Mouse (Mus musculus) adipocyte (in vitro differentiated cells): ENCODE data around the gene Smagp.

Source experiments
- DNase-seq: peaks from one replicate; pipeline ENCODE4 v3.0.0-alpha.2; 2016; ENCODE audit warnings: low spot score

The Smagp gene

GRCm38 (mm10) chr15:100665411-100666218 lies 28.9 kb upstream of the Smagp start:
- DNase-seq = no peak

GRCm38 (mm10) chr15:100664813-100665274 lies 28.1 kb upstream of the Smagp start:
- no peak for DNase-seq

GRCm38 (mm10) chr15:100660805-100661204 lies 24.1 kb upstream of the Smagp start:
- no peak for DNase-seq

GRCm38 (mm10) chr15:100660306-100660705 lies 23.6 kb upstream of the Smagp start:
- DNase-seq = no peak

- DNase-seq = no peak
These were observed 18.5 kb upstream of the Smagp start for GRCm38 (mm10) chr15:100655201-100655600.

GRCm38 (mm10) chr15:100654271-100654670 lies 17.5 kb upstream of the Smagp start:
- DNase-seq = no peak

GRCm38 (mm10) chr15:100651610-100652009 lies 14.9 kb upstream of the Smagp start:
- DNase-seq = no peak

GRCm38 (mm10) chr15:100650111-100650510 lies 13.4 kb upstream of the Smagp start:
- DNase-seq = no peak

GRCm38 (mm10) chr15:100646161-100646560 lies 9.4 kb upstream of the Smagp start:
- DNase-seq = no peak

GRCm38 (mm10) chr15:100642451-100642850 lies 5.7 kb upstream of the Smagp start:
- DNase-seq = no peak

- no peak for DNase-seq
These were observed 4.6 kb upstream of the Smagp start for GRCm38 (mm10) chr15:100641226-100641810.

- no peak for DNase-seq
These were observed 3.4 kb upstream of the Smagp start for GRCm38 (mm10) chr15:100639972-100640750.

GRCm38 (mm10) chr15:100637661-100638060 lies 921 bp upstream of the Smagp start:
- no peak for DNase-seq

- DNase-seq = no peak
These were observed 692 bp downstream of the Smagp start for GRCm38 (mm10) chr15:100635851-100636645.

- no peak for DNase-seq
These were observed 1.5 kb downstream of the Smagp start for GRCm38 (mm10) chr15:100635239-100635638.

- no peak for DNase-seq
These were observed 3.4 kb downstream of the Smagp start for GRCm38 (mm10) chr15:100633341-100633740.

- DNase-seq = no peak
These were observed 4.4 kb downstream of the Smagp start for GRCm38 (mm10) chr15:100632323-100632722.

GRCm38 (mm10) chr15:100631454-100632170 lies 5.1 kb downstream of the Smagp start:
- DNase-seq = no peak

GRCm38 (mm10) chr15:100630126-100630525 lies 6.6 kb downstream of the Smagp start:
- no peak for DNase-seq

- no peak for DNase-seq
These were observed 7.9 kb downstream of the Smagp start for GRCm38 (mm10) chr15:100628797-100629196.

- DNase-seq = no peak
These were observed 8.9 kb downstream of the Smagp start for GRCm38 (mm10) chr15:100627774-100628370.
